Mouse (Mus musculus) T-helper 2 cell (primary cell): ENCODE measurements around the gene Zfp600.

Source experiments
- in situ Hi-C: fragments of 300-600 bp; cut with MboI, MseI; formaldehyde crosslinking; loops from one replicate; pipeline ENCODE4 v1.15.1; 2025; ENCODE audit warnings: high pct_unique_total_duplicates

Zfp600 gene

GRCm38 (mm10) chr4:146156524-146156923 lies at the start of gene Zfp600:
TSS of gene Zfp600 (plus strand) at chr4:146156824.
- in situ Hi-C loops = loop anchor here (25.0 kb wide), 1 partner anchor 281 kb away; the partner anchor contains the start of gene Zfp992

- in situ Hi-C loops = loop anchor here (25.0 kb wide), 1 partner anchor 274 kb away; the partner anchor contains the start of gene Zfp992
Measured at GRCm38 (mm10) chr4:146162893-146163292, 6.3 kb downstream of the Zfp600 start.

GRCm38 (mm10) chr4:146167202-146167832 lies 10.7 kb downstream of the Zfp600 start:
- in situ Hi-C loops = loop anchor here (5.0 to 25.0 kb wide), 5 partner anchors 270 to 1465 kb away; partner anchors contain the start of gene Zfp992

- in situ Hi-C loops = loop anchor here (5.0 to 25.0 kb wide), 5 partner anchors 269 to 1464 kb away; partner anchors contain the start of gene Zfp992
Measured at GRCm38 (mm10) chr4:146167879-146168532, 11.4 kb downstream of the Zfp600 start.

- in situ Hi-C loops = loop anchor here (5.0 to 25.0 kb wide), 5 partner anchors 269 to 1464 kb away; partner anchors contain the start of gene Zfp992
Measured at GRCm38 (mm10) chr4:146168730-146169215, 12.1 kb downstream of the Zfp600 start.

GRCm38 (mm10) chr4:146173378-146174226 lies 17.0 kb downstream of the Zfp600 start:
- in situ Hi-C loops = loop anchor here (25.0 kb wide), 1 partner anchor 264 kb away; the partner anchor contains the start of gene Zfp992

- in situ Hi-C loops = loop anchor here (5.0 kb wide), 1 partner anchor 1198 kb away; no protein-coding TSS in a partner anchor
Measured at GRCm38 (mm10) chr4:146204357-146204756, 47.7 kb downstream of the Zfp600 start.

- in situ Hi-C loops = loop anchor here (5.0 to 25.0 kb wide), 3 partner anchors 502 to 858 kb away; no protein-coding TSS in a partner anchor
Measured at GRCm38 (mm10) chr4:146239252-146240244, 82.9 kb downstream of the Zfp600 start.

GRCm38 (mm10) chr4:146242119-146242518 lies 85.5 kb downstream of the Zfp600 start:
- in situ Hi-C loops = loop anchor here (5.0 to 25.0 kb wide), 3 partner anchors 505 to 855 kb away; no protein-coding TSS in a partner anchor
